Mouse (Mus musculus): ENCODE results near the gene Fam171b.

- TF ChIP-seq CTCF (IDR thresholded peaks at IDR 0.05; ENCODE audit: borderline replicate concordance, insufficient read depth, low read depth, low read length) (no peak), POLR2A (IDR thresholded peaks at IDR 0.05; ENCODE audit: borderline replicate concordance, insufficient read depth, low read length) (no peak)
Measured at GRCm38 (mm10) chr2:83929478-83930088, 117.1 kb downstream of the Fam171b start.
